Mouse (Mus musculus): ENCODE data around the gene Cldn5. TPM values are rescaled to one million over a fixed set of nuclear protein-coding genes. Genes with fewer than 3 reads are reported as not detected.

Cldn5 gene
- polyA plus RNA-seq, 1 experiment, result 9.2 TPM

GRCm38 (mm10) chr16:18746268-18747122 is 30.2 kb upstream of the Cldn5 start:
- TF ChIP-seq CTCF (IDR thresholded peaks at IDR 0.05; ENCODE audit: control insufficient read depth, insufficient read depth, insufficient replicate concordance, low read depth, low read length), result no peak
- no peaks in the 10 kb centered on the region for H3K27me3 ChIP-seq (ENCODE audit: control insufficient read depth, insufficient read depth, low read length)
- no peaks in the 10 kb centered on the region for H3K4me1 ChIP-seq (ENCODE audit: control insufficient read depth, insufficient read depth, low read length)
- H3K27ac ChIP-seq (ENCODE audit: control insufficient read depth, insufficient read depth, low read depth, low read length), result no peak overlapping the region
- no peak overlapping the region for H3K4me3 ChIP-seq (ENCODE audit: control insufficient read depth, low read depth, low read length)
- no peaks in the 10 kb centered on the region for H3K36me3 ChIP-seq (ENCODE audit: control insufficient read depth, insufficient read depth, low read length)

- no peak for TF ChIP-seq POLR2A (IDR thresholded peaks at IDR 0.05; ENCODE audit: control insufficient read depth, low read depth, low read length)
- no peak for TF ChIP-seq CTCF (IDR thresholded peaks at IDR 0.05; ENCODE audit: control insufficient read depth, insufficient read depth, insufficient replicate concordance, low read depth, low read length)
- H3K4me3 ChIP-seq (ENCODE audit: control insufficient read depth, low read depth, low read length), result no peak overlapping the region
- no peaks in the 10 kb centered on the region for H3K4me1 ChIP-seq (ENCODE audit: control insufficient read depth, insufficient read depth, low read length)
- H3K27ac ChIP-seq (ENCODE audit: control insufficient read depth, insufficient read depth, low read depth, low read length), result no peak overlapping the region
- no peaks in the 10 kb centered on the region for H3K27me3 ChIP-seq (ENCODE audit: control insufficient read depth, insufficient read depth, low read length)
- H3K36me3 ChIP-seq (ENCODE audit: control insufficient read depth, insufficient read depth, low read length), result no peaks in the 10 kb centered on the region
These were observed 25.5 kb upstream of the Cldn5 start for GRCm38 (mm10) chr16:18751101-18751500.

GRCm38 (mm10) chr16:18751885-18752499 is 24.7 kb upstream of the Cldn5 start:
- H3K4me1 ChIP-seq (ENCODE audit: control insufficient read depth, insufficient read depth, low read length), result no peaks in the 10 kb centered on the region
- no peaks in the 10 kb centered on the region for H3K36me3 ChIP-seq (ENCODE audit: control insufficient read depth, insufficient read depth, low read length)
- no peak overlapping the region for H3K4me3 ChIP-seq (ENCODE audit: control insufficient read depth, low read depth, low read length)
- H3K27me3 ChIP-seq (ENCODE audit: control insufficient read depth, insufficient read depth, low read length), result no peaks in the 10 kb centered on the region
- TF ChIP-seq CTCF (IDR thresholded peaks at IDR 0.05; ENCODE audit: control insufficient read depth, insufficient read depth, insufficient replicate concordance, low read depth, low read length), result no peak
- no peak for TF ChIP-seq POLR2A (IDR thresholded peaks at IDR 0.05; ENCODE audit: control insufficient read depth, low read depth, low read length)
- H3K27ac ChIP-seq (ENCODE audit: control insufficient read depth, insufficient read depth, low read depth, low read length), result no peak overlapping the region

GRCm38 (mm10) chr16:18761734-18762133 is 14.9 kb upstream of the Cldn5 start:
- Histone ChIP-seq H3K36me3 (ENCODE audit: control insufficient read depth, insufficient read depth, low read length) (no peaks in the 10 kb centered on the region), H3K4me1 (ENCODE audit: control insufficient read depth, insufficient read depth, low read length) (no peaks in the 10 kb centered on the region), H3K27me3 (ENCODE audit: control insufficient read depth, insufficient read depth, low read length) (no peaks in the 10 kb centered on the region), H3K27ac (ENCODE audit: control insufficient read depth, insufficient read depth, low read depth, low read length) (no peak overlapping the region), H3K4me3 (ENCODE audit: control insufficient read depth, low read depth, low read length) (no peak overlapping the region)
- TF ChIP-seq CTCF (IDR thresholded peaks at IDR 0.05; ENCODE audit: control insufficient read depth, insufficient read depth, insufficient replicate concordance, low read depth, low read length) (no peak), POLR2A (IDR thresholded peaks at IDR 0.05; ENCODE audit: control insufficient read depth, low read depth, low read length) (no peak)

GRCm38 (mm10) chr16:18762960-18763359 is 13.7 kb upstream of the Cldn5 start:
- no peaks in the 10 kb centered on the region for H3K4me1 ChIP-seq (ENCODE audit: control insufficient read depth, insufficient read depth, low read length)
- no peaks in the 10 kb centered on the region for H3K27me3 ChIP-seq (ENCODE audit: control insufficient read depth, insufficient read depth, low read length)
- TF ChIP-seq CTCF (IDR thresholded peaks at IDR 0.05; ENCODE audit: control insufficient read depth, insufficient read depth, insufficient replicate concordance, low read depth, low read length) (no peak), POLR2A (IDR thresholded peaks at IDR 0.05; ENCODE audit: control insufficient read depth, low read depth, low read length) (no peak)
- H3K27ac ChIP-seq (ENCODE audit: control insufficient read depth, insufficient read depth, low read depth, low read length), result no peak overlapping the region
- H3K36me3 ChIP-seq (ENCODE audit: control insufficient read depth, insufficient read depth, low read length), result no peaks in the 10 kb centered on the region
- H3K4me3 ChIP-seq (ENCODE audit: control insufficient read depth, low read depth, low read length), result no peak overlapping the region

- no peaks in the 10 kb centered on the region for H3K27me3 ChIP-seq (ENCODE audit: control insufficient read depth, insufficient read depth, low read length)
- H3K4me3 ChIP-seq (ENCODE audit: control insufficient read depth, low read depth, low read length), result no peak overlapping the region
- H3K36me3 ChIP-seq (ENCODE audit: control insufficient read depth, insufficient read depth, low read length), result no peaks in the 10 kb centered on the region
- no peak for TF ChIP-seq CTCF (IDR thresholded peaks at IDR 0.05; ENCODE audit: control insufficient read depth, insufficient read depth, insufficient replicate concordance, low read depth, low read length)
- no peak overlapping the region for H3K27ac ChIP-seq (ENCODE audit: control insufficient read depth, insufficient read depth, low read depth, low read length)
- no peaks in the 10 kb centered on the region for H3K4me1 ChIP-seq (ENCODE audit: control insufficient read depth, insufficient read depth, low read length)
These were observed 10.3 kb upstream of the Cldn5 start for GRCm38 (mm10) chr16:18766390-18766789.

- H3K4me3 ChIP-seq (ENCODE audit: control insufficient read depth, low read depth, low read length), result no peak overlapping the region
- no peaks in the 10 kb centered on the region for H3K4me1 ChIP-seq (ENCODE audit: control insufficient read depth, insufficient read depth, low read length)
- H3K27ac ChIP-seq (ENCODE audit: control insufficient read depth, insufficient read depth, low read depth, low read length), result no peak overlapping the region
- no peaks in the 10 kb centered on the region for H3K27me3 ChIP-seq (ENCODE audit: control insufficient read depth, insufficient read depth, low read length)
- TF ChIP-seq POLR2A (IDR thresholded peaks at IDR 0.05; ENCODE audit: control insufficient read depth, low read depth, low read length) (no peak), CTCF (IDR thresholded peaks at IDR 0.05; ENCODE audit: control insufficient read depth, insufficient read depth, insufficient replicate concordance, low read depth, low read length) (no peak)
- H3K36me3 ChIP-seq (ENCODE audit: control insufficient read depth, insufficient read depth, low read length), result no peaks in the 10 kb centered on the region
These were observed 7.1 kb upstream of the Cldn5 start for GRCm38 (mm10) chr16:18769501-18769900.

Data from testis, adult 2 months (tissue).